Mouse (Mus musculus) neural tube, embryonic 10.5 days (tissue): Measurements from ENCODE around the gene Rgs2.

Source experiments
- DNase-seq: peaks from one replicate; pipeline ENCODE4 v3.0.0-alpha.2; 2017; ENCODE audit warnings: low spot score; ENCODE audit errors: extremely low spot score

Rgs2 gene

DNA sequence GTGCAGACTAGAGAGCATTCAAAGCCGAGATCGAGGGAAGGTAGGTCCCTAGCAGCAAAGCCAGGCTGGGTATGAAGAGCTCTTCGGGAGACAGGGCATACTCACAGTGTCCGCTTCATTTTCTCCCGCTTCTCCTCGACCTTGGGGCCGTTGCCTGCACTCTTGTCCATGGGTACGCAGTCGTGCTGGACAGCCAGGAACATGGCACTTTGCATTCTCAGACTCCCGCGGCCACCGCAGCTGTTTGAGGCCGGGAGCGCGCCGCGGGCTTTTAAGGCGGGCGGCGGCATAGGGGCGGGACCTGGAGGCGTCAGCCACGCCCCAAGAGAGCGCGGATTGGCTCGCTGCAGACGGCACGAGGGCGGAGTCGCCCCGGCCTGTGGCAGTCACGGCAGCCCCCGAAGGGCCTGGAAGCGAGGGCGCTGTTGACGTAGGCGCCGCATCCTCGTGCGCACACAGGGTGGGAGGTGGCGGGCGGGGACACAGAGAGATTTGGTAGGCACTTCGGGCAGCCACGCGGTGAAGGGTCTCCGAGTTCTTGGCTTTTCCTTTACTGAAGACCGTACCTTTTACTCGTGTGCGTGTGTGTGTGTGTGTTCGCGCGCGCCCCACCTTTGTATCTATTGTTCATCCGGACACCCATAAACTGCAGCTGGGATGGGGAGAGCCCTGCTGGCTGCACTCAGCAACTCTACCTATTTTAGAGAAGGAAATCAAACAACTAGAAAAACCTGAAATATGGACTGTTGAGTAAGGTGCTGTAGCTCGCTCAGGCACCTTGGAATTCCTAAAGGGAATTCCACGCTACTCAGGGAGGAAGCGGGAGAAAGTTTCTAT lies at the start of gene Rgs2:
Gene Rgs2, minus strand, starts transcription at position 258 of the 837 bp plus-strand sequence.
- DNase-seq, result peak; percentile 98

DNA sequence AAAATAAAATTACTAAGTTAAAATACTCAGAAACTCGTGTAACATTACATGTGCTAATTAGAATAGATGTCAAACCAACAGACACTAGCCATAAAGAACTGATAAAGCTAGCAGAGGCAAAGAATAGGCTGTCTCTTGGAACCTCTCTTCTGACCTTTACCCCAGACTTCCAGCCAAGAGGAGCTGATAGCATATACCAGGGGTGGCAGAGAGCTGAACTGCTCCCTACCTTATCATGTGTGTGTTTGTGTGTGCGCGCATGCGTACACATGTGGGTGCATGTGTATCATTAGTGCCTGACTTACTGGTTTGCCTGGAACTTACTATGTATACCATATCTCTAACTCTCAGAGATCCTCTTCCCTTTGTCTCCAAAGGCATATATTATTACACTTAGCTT lies 49.4 kb upstream of the Rgs2 start:
- DNase-seq, result no peak

DNA sequence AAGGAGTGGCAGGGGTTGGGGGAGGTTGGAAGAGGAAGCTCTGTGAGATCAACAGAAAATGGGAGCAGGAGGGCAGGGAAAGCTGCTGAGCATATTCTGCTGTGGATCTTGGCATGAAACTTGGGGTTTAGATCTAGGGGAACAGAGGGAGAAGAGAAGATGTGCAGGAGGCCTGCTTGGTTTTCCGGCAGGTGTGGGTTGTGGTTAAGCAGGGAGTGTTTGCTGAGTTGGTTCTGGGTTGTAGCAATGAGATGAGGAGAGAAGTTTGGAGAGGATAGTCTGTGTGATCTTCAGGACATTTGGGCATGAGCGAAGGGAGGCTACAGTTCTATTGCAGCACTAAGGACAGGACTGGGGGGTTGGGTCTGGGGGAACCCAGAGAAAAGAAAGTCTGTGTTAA lies 37.9 kb upstream of the Rgs2 start:
- no peak for DNase-seq

GRCm38 (mm10) chr1:144033498-144033897 lies 29.5 kb upstream of the Rgs2 start:
- no peak for DNase-seq

DNA sequence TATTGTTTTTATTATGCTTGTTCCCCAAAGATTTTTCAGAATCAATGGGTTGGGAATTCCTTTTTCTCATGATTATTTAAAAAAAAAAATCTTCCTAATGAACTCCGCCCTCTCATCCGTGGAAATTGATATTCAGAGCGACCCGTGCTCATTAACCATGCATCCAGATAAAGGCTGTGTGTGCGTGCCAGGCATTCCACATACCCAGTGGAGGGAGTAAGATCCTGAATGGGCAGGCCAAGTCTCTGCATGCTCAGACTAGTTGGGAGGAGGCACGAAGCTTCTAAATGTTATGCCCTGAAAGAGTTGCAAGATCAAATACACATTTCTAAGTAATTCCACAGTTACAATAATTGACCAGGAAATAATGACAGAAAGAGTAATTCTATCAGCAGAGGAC lies 26.5 kb upstream of the Rgs2 start:
- no peak for DNase-seq

GRCm38 (mm10) chr1:144029679-144030078 lies 25.7 kb upstream of the Rgs2 start:
- no peak for DNase-seq

DNA sequence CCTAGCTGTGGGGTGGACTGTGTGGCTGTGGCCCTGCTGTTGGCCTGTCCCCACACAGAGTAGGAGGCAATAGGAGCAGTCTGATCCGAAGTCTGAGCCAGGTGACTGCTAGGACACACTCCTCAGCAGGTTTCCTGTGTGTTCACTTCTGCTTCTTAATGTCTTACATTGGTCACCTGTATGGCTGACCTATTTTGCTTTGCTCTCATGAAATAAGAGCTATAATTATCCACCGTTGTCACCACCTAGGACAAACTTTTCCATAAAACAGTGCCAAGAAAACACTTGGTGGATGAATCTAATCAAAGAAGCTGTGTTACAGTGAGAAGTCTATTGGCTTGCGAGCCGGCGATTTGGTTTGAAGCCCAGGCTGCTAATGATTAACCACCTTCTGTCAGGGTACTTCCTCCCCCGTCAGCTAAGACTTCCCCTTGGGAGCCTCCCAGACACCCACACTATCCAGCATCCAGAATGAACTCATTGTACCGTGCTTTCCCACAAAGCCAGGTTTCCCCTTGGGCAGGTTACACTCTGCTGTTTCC lies 14.5 kb upstream of the Rgs2 start:
- no peak for DNase-seq

- no peak for DNase-seq
These were observed 10.0 kb upstream of the Rgs2 start for GRCm38 (mm10) chr1:144013913-144014312.

DNA sequence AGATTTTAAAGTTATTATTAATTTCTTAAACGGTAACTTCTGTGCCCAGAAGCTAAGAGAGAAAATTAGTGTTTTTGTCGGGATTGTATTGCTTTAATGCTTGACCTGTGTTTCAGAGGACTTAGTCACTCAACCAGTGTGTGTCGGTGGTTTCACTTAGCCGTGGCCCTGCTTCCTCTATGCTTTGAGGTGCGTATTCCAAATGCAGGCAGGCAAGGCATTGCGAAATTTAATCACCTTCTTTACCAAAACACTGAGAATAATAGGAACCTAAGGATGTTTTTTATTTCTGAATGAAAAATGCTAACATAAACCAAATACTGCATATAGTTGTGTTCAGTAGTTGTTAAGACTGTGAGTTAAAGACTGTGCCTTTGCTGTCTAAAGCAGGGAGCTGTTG lies 3.4 kb upstream of the Rgs2 start:
- no peak for DNase-seq

- DNase-seq, result peak; percentile 52
These were observed 2.6 kb upstream of the Rgs2 start for GRCm38 (mm10) chr1:144006542-144006941.

GRCm38 (mm10) chr1:144005648-144006047 lies 1.7 kb upstream of the Rgs2 start:
- DNase-seq, result no peak

DNA sequence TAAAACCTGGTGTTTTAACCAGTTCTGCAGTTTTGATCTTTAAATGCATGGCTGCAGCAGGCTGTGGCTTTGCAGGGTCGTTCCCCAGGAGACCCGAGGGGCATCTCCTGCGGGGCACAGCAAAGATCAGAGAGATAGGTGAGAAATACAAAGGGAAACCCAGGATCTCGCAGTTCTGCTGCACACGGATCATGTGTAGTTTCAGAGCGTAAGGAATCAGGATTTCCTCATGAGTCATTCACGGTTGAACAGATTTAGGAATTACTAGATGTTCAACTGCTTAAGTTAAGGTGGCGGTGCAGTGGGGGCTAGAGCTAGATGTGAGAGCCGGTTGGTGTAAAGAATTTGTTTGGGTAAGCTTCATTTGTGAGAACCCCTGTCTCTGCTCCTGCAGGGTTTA lies 780 bp upstream of the Rgs2 start:
- peak; percentile 53 for DNase-seq

GRCm38 (mm10) chr1:144003416-144003815 lies 545 bp downstream of the Rgs2 start:
- no peak for DNase-seq

- DNase-seq, result no peak
These were observed 1.3 kb downstream of the Rgs2 start for GRCm38 (mm10) chr1:144002715-144003066.

DNA sequence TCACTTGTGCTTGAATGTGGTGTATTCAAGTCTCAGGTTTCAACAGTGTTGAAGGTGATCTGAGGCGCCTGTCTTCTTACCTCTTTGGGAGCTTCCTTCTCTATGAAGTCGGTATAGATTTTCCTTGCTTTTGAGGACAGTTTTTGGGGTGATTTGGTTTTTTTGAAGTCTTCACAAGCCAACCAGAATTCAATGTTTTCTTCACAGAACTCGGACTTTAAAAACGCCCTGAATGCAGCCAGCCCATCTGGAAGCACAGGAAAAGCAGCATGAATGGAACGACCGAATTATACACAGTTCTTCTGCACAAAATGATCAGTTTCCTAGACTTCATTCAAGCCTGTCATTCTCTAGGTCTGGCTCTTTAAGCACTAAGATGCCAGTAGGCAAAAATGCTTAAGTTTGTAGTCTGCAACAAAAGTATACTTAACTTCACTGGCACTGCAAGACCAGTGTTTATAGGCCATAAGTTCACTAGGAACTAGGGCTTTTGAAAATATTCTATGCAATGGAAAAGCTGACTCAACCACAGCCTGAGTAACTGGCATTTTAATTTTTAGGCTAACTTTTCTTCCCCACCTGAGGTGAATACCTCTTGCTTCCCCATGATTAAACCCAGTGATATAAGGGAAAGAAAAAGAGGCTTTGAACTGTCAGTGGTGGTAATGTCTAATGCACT lies 1.8 kb downstream of the Rgs2 start:
- DNase-seq, result no peak

DNA sequence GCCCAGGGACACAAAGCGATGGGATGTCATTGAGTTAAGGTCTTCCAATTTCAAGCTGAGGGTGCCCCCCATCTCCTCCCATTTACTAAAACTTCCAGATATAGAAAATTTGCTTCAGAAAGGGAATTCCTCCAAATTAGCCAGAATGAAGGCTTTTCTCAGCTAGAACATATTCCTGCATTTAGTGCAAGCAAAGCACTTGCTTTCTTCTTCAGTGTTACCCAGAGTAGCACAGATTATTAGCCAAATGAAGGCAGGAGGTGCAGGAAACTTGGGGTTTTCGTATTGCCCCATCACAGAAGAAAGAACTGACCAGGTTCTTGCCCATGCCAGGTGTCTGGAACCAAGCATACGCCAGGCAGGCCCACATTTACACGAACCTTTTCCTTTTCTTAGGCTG lies 3.7 kb downstream of the Rgs2 start:
- no peak for DNase-seq

DNA sequence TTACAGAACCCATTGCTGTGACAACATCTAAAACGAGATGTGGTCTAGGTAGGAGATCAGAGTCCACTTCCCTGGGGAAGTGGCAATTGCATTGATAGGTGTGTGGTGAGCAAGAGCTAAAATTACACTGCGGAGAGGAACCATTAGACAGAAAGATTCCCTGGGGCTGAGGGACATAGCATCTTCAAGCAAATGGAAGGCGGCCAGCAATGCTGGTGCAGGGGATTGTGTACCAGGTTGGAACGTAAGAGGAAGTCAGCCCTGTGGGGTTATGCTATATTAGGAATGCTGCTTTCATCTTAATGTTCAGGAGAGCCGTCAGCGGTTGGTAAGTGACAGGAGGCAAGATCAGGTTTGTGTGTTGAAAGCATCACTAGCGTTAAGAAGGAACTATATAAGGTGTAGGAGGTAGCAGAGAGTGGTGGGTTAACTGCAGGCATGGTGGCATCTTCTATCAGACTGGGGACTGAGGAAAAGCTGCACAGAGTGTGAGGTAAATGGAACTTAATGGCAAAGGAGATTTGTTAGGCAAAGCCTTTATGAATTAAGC lies 4.5 kb downstream of the Rgs2 start:
- DNase-seq, result no peak

- no peak for DNase-seq
These were observed 10.9 kb downstream of the Rgs2 start for GRCm38 (mm10) chr1:143993026-143993425.

- no peak for DNase-seq
These were observed 11.4 kb downstream of the Rgs2 start for GRCm38 (mm10) chr1:143992528-143992927.

GRCm38 (mm10) chr1:143990263-143990662 lies 13.7 kb downstream of the Rgs2 start:
- DNase-seq, result no peak

- DNase-seq, result no peak
These were observed 14.2 kb downstream of the Rgs2 start for GRCm38 (mm10) chr1:143989773-143990172.

- DNase-seq, result no peak
These were observed 15.2 kb downstream of the Rgs2 start for GRCm38 (mm10) chr1:143988756-143989155.
